Mouse (Mus musculus) ovary, postnatal 10 days (tissue): ENCODE data around the gene Cend1.
A peak's percentile ranks its signal among the peaks of the same experiment; 100 is the strongest.
"Not testable (repeated sequence)": the region's sequence is repeated elsewhere in the genome, so short reads cannot be mapped to it uniquely, and the experiment has no call there.

Experiments
- DNase-seq: peaks from one replicate; pipeline ENCODE4 v3.0.0; 2022; ENCODE audit warnings: low spot score

Cend1 gene

GRCm38 (mm10) chr7:141429840-141430584, 721 bp upstream of the Cend1 start:
- DNase-seq = no peak

GRCm38 (mm10) chr7:141428701-141429100, 590 bp downstream of the Cend1 start:
- DNase-seq = no peak

GRCm38 (mm10) chr7:141426948-141427730, 2.2 kb downstream of the Cend1 start:
- no peak for DNase-seq

GRCm38 (mm10) chr7:141423811-141424210, 5.5 kb downstream of the Cend1 start:
- no peak for DNase-seq

GRCm38 (mm10) chr7:141420030-141420702, 9.1 kb downstream of the Cend1 start:
- no peak for DNase-seq

- no peak for DNase-seq
Measured at GRCm38 (mm10) chr7:141418970-141419369, 10.3 kb downstream of the Cend1 start.

GRCm38 (mm10) chr7:141417731-141418681, 11.3 kb downstream of the Cend1 start:
- no peak for DNase-seq

- DNase-seq = no peak
Measured at GRCm38 (mm10) chr7:141416144-141416841, 13.0 kb downstream of the Cend1 start.

GRCm38 (mm10) chr7:141413809-141414584, 15.3 kb downstream of the Cend1 start, which contains the start of gene Gatd1:
Gene Gatd1, minus strand, starts transcription at chr7:141414136.
- peak; percentile 98 for DNase-seq

GRCm38 (mm10) chr7:141413331-141413730, 16.0 kb downstream of the Cend1 start:
- DNase-seq = no peak

- no peak for DNase-seq
Measured at GRCm38 (mm10) chr7:141411667-141412066, 17.6 kb downstream of the Cend1 start.

GRCm38 (mm10) chr7:141410631-141411030, 18.7 kb downstream of the Cend1 start:
- DNase-seq = no peak

- DNase-seq = peak; percentile 65
Measured at GRCm38 (mm10) chr7:141408833-141409232, 20.5 kb downstream of the Cend1 start.

GRCm38 (mm10) chr7:141407670-141408069, 21.6 kb downstream of the Cend1 start:
- not testable (repeated sequence) for DNase-seq

GRCm38 (mm10) chr7:141405466-141405865, 23.8 kb downstream of the Cend1 start:
- DNase-seq = no peak

- DNase-seq = no peak
Measured at GRCm38 (mm10) chr7:141403305-141403704, 26.0 kb downstream of the Cend1 start.

- no peak for DNase-seq
Measured at GRCm38 (mm10) chr7:141395348-141395747, 33.9 kb downstream of the Cend1 start.

GRCm38 (mm10) chr7:141394771-141395170, 34.5 kb downstream of the Cend1 start:
- DNase-seq = peak; percentile 21

- no peak for DNase-seq
Measured at GRCm38 (mm10) chr7:141394158-141394557, 35.1 kb downstream of the Cend1 start.
